Mouse (Mus musculus) small intestine, adult 2 months (tissue): ENCODE results near the gene Fank1.

Source experiments
- CTCF ChIP-seq: fragments of 200-500 bp; IDR thresholded peaks from 2 replicates; pipeline ENCODE4 v1.5.1; 2012; ENCODE audit warnings: low read depth, mild to moderate bottlenecking, control low read depth, inconsistent platforms, low read length, moderate library complexity, mixed read lengths; ENCODE audit not compliant: insufficient replicate concordance, insufficient read length; ENCODE audit errors: extremely low read depth
- POLR2A ChIP-seq: fragments of 200-500 bp; IDR thresholded peaks from 2 replicates; pipeline ENCODE4 v1.6.1; 2012; ENCODE audit warnings: low read depth, mild to moderate bottlenecking, control low read depth, inconsistent platforms, low read length, moderate library complexity

- TF ChIP-seq POLR2A (no peak), CTCF (no peak)
Measured at GRCm38 (mm10) chr7:133879761-133880160, 103.1 kb downstream of the Fank1 start.
